ENCODE assay signal across 16 mouse cellular contexts in the genomic region with DNA sequence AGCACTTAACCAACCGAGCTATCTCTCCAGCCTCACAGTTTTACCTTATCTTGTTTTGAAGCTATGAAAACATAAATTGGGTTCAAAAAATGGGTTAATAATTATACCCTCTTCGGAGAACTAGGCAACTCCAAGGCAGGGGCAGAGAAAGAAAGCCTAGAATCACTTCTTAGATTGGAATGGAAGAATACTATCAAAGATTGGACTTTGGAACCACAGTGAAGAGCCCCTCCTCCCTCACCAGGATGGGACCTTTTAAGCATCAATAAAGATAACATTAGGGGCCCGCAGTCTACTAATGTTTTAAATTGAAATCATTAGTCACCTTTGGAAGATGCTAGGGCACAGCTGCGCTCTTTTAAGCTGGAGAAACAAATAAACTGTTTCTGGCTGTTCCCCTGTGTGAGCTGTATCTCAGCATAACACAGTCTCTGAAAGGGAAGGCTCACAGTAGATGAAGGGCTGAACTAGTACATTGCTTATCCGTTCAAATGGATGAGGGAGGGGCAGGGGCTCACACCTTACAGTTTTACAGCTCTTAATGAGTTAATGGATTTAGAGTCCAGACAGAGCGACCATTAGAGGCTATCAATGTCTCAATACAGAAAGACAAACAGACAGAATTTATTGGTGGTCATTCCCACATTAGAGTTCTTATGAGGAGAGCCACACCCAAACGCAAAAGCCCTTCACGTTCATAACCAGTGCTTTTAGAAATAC.
"Had no signal": no experiment of that assay in that cellular context is flagged by ENCODE, and none has a peak within 500 bp of the region (broad histone marks: within the 10 kb centered on the region; RNA-seq: fewer than 3 reads in every experiment).

No protein-coding gene starts in this region.

- H3K27me3 ChIP-seq: limb, embryonic 13.5 days had no signal

- H3K9ac ChIP-seq: limb, embryonic 13.5 days; liver, embryonic 12.5 days; liver, embryonic 15.5 days had no signal

- H3K27ac ChIP-seq: layer of hippocampus, adult 2 months; limb, embryonic 10.5 days; limb, embryonic 13.5 days; liver, embryonic 12.5 days; liver, embryonic 15.5 days; macrophage had no signal

- ATAC-seq: liver, embryonic 12.5 days had no signal

- H3K9me3 ChIP-seq: limb, embryonic 10.5 days; limb, embryonic 13.5 days; liver, embryonic 12.5 days; liver, embryonic 15.5 days had no signal

- H3K4me2 ChIP-seq: limb, embryonic 13.5 days; liver, embryonic 12.5 days; liver, embryonic 15.5 days had no signal

- H3K4me3 ChIP-seq: layer of hippocampus, adult 2 months; limb, embryonic 10.5 days; limb, embryonic 13.5 days; liver, embryonic 12.5 days; liver, embryonic 15.5 days had no signal

- H3K4me1 ChIP-seq: liver, embryonic 15.5 days had no signal

- H3K36me3 ChIP-seq: limb, embryonic 13.5 days; liver, embryonic 12.5 days; liver, embryonic 15.5 days had no signal

- DNase-seq: kidney, adult 11 months; kidney, postnatal 14 days; layer of hippocampus, adult 9-11 months; liver; lung, adult 18-20 months; lung, postnatal 14 days; midbrain, embryonic 14.5 days; right cerebral cortex, adult 18-20 months; right cerebral cortex, postnatal 14 days; thymus, postnatal 25 days had no signal
